Mouse (Mus musculus): Measurements from ENCODE around the gene Dcakd.

- TF ChIP-seq CTCF (IDR thresholded peaks at IDR 0.05; ENCODE audit: low read depth, low read length) = no peak
- no peak for TF ChIP-seq GATA1 (IDR thresholded peaks at IDR 0.05; ENCODE audit: borderline replicate concordance, low read length)
- no peak for TF ChIP-seq TAL1 (conservative IDR thresholded peaks at IDR 0.05; ENCODE audit: low read depth, low read length)
These were observed 75.2 kb downstream of the Dcakd start for GRCm38 (mm10) chr11:102952922-102953321.

Measured in G1E (cell line).